Mouse (Mus musculus): ENCODE data around the gene Mag.
"Not testable (repeated sequence)": the region's sequence is repeated elsewhere in the genome, so short reads cannot be mapped to it uniquely, and the experiment has no call there.

Gene Mag

DNA sequence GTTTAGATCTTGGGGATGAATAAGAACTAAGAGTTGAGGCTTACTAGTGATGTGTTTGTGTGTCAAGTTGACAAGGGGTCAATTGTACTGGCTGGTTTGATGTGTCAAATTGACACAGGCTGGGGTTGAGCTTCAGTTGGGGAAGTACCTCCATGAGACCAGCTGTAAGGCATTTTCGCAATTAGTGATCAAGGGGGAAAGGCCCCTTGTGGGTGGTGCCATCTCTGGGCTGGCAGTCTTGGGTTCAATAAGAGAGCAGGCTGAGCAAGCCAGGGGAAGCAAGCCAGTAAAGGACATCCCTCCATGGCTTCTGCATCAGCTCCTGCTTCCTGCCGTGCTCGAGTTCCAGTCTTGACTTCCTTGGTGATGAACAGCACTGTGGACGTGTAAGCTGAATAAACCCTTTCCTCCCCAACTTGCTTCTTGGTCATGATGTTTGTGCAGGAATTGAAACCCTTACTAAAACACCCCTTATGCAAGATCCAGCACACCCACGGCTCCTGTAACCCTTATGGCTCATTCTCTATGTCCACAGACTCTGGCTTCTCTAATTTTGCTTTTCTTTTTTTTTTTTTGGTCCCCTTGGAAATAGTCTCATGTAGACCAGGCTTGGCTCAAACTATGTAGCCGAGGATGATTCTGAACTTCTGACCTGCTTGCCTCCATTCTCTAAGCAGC is 20.9 kb upstream of the Mag start:
- not testable (repeated sequence) for DNase-seq

DNA sequence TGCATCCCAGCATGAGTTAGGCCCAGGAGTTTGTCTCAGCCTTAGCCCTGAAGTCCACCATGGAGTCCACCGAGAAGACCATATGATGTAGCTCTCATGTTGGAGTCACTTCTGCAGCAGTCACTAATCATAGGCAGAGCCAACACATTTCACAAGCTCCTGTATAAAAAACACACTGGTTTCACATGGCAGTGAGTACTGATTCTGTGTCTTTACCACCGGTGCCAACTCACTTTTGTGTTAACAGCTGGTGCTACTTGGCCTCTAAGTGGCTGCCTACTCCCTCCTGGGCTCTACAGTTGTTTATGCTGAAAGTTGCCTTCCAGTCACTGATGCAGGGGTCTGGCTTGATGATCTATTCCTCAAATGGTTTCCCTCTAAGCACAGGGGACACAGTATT is 9.9 kb upstream of the Mag start, which contains the start of gene Hamp2:
Hamp2 (minus strand) TSS at position 101 of the 400 bp plus-strand sequence.
- not testable (repeated sequence) for DNase-seq

DNA sequence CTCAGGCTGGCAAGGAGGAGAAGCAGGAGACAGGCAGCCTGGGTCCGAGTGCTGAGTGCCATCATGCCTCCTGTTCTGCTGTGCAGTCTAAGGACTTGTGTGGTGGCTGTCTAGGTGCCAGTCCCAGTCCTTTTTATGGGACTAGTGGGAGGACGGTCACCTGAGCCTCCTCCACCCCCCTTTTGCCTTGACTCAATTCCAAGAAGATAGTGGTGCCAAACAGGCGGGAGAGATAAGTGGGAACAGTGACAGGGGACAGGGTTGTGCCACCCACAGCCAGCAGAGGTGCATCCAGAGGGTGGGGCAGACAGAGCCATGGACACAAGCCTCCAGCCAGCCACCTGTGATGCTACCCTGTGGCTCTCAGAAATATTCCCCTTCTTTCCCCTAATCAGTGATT is 9.4 kb upstream of the Mag start:
- DNase-seq = no peak

DNA sequence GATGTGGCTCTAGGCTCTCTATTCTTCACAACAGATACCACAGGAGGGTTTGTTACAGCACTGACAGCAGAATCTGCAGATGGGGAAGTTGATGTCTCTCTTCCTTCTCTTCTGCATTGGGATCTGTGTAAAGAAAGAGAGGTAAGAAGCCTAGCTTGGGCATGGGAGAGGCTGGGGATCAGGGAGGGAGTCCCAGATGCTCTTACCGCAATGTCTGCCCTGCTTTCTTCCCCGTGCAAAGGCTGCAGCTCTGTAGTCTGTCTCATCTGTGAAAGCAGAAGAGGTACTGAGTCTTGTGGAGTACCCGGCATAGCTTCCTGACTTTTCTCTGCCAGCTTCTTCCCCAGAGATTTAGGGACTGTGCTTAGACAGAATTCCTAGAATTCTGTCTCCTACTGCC is 7.8 kb upstream of the Mag start:
- DNase-seq = not testable (repeated sequence)

DNA sequence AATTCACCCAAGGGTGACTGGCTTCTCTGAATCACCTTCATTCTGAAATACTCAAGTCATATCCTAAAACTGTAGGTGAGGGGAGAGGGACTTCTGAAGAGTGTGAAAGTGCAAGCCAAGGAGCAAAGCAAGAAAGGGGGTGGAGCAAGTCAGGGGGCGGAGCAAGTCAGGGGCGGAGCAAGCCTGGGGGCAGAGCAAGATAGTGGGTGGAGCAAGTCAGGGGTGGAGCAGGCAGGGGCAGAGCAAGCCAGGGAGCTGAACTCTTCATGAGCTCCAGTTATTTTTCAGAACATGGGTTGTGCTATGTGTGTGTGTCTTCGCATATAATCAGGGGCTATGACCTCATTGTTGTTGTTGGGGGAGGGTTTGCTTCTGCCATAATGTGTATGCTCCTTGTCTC is 5.5 kb upstream of the Mag start:
- no peak for DNase-seq

DNA sequence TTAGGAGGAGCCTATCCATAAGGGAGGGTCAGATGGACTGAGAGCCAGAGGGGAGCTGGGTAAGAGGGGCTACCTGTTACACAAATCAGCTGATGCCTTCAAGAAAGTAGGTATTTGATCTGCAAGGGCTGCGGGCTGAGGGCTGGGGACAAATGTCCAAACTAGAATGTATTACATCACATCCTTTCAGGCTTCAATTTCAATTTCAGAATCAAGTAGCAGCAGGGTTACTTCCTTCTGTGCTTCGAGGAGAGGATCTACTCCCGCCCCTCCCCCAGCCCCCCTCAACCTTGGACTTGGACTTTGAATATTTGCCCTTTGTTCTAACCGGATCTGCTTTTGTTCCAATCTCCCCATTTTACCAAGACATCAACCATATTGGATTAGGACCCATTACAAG is 2.5 kb upstream of the Mag start:
- DNase-seq = no peak

DNA sequence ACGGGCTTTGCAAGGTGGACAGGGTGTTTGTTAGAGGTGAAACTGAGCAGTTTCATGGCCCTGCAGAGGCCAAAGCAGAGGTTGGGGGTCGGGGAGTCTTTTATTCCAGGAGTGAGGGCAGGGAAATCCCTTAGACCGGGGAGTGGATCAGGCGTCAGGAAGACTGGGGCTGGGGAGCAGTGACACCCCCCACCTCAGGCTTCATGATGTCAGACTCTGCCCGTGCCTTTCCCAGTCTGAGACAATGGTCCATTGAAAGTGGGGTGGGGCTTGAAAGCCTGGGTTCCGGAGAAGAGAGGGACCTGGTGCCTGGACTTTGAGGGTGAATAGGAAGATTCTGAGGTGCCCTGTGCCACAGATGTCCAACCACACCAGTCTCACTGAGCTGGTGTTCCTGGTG is 2.0 kb upstream of the Mag start:
- peak; percentile 11 for DNase-seq

DNA sequence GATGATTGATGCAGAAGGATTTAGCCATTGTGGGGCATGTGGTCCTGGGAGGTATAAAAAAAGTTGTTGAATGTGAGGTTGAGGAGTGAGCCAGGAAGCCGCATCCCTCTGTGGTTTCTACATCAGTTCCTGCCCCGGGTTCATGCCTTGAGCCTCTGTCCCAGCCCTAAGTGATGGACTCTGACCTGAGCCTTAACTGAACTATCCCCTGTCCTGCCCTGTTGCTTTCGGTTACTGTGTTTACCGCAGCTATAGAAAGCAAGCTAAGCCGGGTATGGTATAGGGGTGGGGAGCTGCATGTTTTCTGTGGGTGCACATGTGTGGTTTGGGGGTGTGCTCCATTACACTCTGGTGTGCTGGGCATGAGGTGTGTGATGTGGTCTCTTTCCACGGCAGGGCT is 4.9 kb downstream of the Mag start:
- no peak for DNase-seq

DNA sequence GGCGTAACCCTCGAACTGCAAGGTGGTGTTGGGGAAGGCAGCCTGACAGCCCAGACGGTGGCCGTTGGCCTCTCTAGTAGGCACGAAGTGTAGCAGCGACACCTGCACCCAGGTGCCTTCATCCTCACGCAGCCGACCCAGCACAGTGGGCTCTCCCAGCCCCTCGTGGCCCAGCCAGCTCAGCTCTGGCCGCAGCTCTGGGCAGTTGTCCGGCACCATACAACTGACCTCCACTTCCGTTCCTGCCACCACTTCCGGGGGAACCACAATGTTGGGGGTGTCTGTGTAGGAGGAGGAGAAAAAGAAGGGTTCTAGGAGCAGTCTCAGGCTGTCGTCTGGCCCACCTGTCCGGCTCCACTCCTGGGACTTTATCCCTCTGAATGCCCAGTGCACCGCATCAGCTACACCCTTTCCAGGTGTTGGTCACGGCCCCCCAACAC is 5.7 kb downstream of the Mag start:
- DNase-seq = no peak

DNA sequence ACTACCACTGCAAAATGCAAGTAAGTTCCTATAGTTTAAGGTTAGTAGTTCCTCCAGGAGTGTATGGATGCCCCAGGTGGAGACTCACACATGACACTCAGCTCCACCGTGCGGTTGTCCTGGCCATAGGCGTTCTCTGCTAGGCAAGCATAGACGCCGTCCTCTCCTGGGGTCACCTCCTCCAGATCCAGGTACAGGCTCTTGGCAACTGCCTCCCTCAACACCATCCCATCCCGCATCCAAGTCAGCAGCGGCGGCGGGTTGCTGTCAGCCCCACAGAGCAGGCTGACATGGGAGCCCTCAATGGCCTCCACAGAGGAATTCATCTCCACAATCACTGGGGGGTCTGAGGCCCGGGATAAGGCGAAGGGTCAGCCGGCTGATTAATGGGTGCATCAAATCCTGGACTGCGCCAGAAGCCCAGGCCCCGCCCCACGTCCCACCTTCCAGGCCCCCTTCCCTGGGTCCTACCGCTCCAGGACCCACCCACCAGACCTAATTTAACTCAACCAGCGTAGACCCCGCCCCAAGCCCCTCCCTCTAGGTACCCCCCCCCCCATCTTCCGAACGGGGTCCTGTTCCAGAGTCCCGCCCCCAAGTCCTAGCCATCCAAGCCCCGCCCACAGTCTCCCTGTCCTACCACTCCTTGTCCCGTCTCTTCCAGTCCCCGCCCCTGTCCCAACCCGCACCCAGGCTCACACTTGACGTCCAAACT is 6.2 kb downstream of the Mag start:
- no peak for DNase-seq

DNA sequence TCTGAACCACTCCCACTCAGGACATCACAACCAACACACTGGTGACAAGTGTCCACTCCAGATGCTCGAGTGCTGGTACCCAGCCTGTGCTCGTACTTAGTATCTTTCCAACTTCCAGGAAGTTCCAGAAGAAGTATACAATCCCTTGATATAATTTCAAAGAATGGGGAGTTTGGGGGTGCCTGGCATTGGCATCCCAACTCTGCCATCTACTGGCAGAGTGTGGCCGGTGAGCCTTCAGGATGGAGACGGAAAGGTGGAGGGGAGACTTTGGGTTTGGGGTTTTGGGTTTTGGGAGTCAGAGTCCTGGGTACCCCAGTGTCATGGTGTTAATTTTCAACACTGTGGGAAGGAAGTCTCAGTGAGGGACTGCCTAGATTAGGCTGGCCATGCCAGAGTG is 10.6 kb downstream of the Mag start:
- DNase-seq = no peak

DNA sequence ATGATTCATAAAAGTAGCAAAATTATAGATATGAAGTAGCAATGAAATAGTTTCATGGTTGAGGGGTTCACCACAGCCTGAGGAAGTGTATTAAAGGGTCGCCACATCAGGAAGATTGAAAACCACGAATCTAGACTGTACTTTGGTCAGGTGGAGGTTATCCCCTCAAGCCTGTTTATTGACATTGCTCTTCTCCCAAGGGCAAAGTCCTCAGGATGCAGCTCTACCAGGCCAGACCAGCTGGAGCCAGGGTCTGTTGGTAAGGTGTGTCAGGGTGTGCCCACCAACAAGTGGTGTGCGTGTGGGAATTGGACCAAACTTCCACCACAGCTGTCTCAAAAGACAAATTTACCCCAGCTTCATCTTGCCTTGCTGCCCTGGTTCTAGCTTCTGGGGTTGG is 19.5 kb downstream of the Mag start:
- DNase-seq = no peak

DNA sequence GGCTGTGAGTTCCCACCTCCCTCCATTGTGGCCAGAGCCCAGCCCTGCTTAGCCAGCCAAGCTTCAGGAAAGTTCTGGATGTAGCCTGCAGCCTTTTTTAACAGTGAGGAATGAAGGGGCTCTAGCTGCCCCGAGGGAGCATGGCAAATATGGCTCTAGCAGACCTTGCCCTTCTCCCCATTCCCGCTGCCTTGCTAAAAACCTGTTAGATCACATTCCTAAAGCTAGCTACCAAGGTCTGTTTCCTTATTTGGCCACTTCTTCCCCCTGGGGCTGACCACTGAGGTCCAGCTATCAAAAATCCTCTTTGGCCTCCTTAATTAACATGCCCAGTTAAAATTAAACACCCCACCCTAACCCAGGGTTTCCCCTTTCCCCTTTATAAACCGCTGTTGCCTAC is 22.2 kb downstream of the Mag start:
- DNase-seq = no peak

DNA sequence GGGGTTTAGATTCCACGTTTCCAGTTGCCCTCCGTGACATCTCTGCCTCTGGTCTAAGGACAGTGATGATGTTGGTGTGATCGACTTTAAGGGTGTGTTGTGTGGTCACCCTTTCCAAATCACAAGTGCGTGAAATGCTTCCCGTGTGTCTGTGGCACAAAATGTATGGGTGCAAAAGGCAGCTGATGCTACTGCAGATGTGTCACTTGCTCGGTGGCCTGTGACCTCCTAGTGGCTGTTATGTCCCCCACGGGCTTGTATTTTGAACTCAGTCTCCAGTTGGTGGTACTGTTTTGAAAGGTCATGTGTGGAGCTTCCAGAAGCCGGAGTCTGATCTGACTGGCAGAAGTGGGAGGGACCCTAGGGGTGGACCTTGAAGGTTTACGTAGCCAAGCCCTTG is 22.9 kb downstream of the Mag start:
- no peak for DNase-seq

DNA sequence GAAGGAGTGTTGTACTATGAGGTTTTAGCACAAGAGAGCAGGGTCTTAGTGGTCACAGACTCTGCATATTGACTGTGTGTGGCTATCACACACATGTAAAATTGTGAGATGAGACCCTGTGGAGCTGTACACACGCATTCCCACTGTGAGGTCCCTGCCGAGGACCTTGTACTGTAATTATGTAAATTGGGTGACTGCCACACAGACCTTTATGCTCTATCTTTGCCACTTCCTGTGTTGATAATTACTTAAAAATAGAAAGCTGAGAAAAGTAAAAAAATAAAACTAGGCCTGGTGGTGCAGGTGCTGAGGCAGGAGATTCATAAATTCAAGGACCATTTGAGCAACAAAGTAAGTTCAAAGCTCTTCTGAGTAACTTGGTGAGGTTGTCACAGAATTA is 24.0 kb downstream of the Mag start:
- DNase-seq = no peak

DNA sequence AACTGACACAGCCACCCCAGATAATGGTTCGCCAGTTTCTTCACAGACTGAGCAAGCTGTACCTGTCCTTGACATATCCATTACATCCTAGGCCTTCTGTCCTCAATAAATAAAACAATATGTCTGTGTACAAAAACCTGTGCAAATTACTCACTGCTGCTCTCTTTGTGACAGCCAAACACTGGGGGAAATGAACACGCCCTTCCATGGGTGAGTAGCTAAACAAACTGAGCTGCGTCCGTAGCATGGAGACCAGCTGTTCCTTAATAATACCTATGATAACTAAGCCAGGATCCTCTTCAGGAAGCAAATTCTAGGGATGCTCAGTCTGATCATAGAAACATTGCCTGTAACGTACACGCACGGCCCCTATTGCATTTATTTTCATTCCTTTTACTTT is 25.9 kb downstream of the Mag start:
- no peak for DNase-seq

DNA sequence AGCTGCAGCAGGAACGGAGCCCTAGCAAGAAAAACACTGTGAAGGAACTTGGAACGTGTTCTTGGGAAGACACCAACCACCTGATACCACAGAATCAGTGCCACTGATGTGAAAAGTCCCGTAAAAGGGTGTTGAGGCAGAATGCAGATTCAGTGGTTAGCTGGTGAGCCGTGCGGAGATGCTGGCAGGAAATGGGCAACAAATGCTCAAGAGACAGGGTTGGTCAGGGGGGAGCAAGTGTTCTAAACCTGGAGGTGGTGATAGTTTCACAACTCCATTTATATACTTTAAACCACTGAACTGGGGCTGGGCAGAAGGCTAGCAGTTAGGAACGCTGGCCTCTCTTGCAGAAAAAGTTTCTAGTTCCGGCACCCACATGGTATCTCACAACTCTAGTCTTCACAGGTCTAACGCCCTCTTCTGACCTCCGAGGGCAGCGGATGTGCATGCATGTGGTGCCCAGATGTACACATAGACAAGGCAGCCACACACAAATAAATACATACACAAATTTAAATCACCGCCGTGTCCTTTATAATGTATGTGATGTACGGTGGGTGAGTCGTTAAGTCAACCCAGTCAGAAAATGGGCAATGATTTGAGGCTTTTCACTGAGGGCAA is 27.0 kb downstream of the Mag start:
- no peak for DNase-seq

DNA sequence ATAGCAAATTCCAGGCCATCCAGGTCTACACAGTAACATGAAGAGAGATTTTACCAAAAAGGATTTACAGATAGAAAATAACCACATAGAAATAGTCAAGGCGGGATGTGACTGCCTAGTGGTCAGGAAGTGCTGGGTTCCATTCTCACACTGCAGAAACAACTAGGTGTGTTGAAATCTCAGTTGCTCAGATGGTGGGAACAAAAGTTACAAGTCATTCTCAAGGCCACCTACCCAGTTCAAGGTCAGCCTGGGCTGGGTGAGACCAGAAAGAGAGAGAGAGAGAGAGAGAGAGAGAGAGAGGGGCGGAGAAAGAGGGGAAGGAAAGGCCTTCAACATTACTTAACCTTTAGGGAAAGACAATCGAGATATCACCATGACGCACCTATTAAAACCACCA is 27.8 kb downstream of the Mag start:
- DNase-seq = no peak

DNA sequence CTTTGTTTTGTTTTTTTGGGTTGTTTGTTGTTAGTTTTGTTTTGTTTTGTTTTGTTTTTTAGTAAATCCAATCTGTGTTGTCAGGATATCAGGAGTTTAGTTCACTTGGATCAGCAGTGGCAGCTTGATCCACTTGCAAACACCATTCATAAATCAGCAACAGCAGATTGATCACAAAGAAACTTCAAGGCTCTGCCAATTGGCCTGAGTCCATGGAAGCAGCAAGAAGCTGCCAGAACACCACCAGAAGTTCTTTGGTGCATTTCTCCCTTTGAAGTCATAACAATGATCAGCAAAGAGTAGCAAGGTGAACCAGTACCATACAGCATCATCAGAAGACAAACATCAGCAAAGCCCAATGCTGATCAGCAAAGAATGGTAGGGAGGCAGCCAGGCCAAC is 30.6 kb downstream of the Mag start:
- no peak for DNase-seq

DNA sequence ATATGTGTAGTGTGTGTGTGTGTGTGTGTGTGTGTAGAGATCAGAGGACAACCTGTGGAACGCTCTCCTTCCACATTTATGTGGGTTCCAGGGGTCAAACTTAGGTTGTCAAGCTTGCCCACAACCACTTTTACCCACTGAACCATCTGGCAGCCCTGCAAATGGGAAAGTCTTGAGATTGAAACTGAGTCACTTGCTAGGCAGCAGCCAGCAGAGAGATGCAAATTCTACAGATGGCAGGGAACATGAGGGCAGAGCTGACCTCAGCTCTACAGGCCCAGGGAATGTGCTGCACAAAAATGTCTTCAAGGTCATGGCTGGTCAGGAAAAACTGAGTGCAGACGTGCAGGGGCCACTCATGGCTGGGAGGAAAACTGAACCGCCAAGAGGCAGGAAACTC is 33.3 kb downstream of the Mag start:
- no peak for DNase-seq

DNA sequence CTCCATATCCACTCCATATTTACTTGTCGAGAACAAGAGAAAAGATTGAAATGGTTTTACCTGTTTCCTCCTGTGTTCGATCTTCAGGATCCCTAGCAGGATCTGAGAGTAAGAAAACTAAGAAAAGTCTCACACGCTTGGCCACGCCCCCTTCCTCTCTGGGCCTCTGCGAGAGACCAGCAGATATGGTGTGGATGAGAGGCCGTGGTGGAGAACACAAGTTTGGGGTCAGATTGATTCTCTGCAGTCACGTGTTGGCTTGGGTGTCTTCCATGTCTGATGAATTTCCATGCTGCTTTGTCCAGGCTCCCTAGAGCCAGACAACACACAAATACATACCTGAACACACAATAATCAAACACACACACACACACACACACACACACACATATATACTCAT is 34.5 kb downstream of the Mag start, which contains the start of gene Cd22:
Cd22 (minus strand) TSS at position 167 of the 400 bp plus-strand sequence.
- no peak for DNase-seq

DNA sequence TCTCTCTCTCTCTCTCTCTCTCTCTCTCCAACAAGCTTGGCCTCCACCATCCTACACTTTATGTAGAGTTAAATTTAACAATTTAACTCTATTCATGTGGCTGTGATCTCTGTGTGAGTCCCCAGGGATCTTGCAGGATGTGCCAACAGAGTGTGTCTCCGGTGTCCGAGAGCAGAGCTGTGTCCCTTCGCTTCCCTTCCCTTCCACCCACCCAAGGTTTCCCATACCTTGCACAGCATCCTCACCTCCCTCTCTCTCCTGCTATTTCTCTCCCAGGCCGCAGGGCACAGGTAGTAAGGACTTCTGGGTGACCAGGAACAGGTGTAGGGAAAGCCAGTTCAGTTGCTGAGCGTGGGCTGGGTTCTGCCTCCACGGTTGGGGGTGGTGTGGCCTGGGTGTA is 35.7 kb downstream of the Mag start:
- DNase-seq = no peak

DNA sequence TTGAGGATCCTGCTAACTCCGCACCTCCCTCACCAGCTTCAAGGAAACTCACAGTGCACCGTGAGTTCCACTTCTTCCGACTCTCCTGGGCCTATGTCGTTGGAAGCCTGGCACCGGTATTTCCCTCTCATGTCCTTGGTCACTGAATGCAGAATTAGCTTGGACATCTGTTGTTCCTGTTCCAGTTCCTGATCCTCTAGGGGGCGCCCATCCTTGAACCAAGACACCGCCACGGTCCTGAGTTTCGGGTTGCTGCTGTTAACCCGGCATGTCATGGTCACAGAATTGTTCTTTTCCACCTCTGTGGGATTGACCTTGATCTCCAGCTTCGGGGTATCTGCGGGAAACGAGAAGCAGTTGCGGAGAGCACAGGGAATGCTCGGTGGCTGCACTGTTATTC is 41.6 kb downstream of the Mag start:
- peak; percentile 68 for DNase-seq

DNA sequence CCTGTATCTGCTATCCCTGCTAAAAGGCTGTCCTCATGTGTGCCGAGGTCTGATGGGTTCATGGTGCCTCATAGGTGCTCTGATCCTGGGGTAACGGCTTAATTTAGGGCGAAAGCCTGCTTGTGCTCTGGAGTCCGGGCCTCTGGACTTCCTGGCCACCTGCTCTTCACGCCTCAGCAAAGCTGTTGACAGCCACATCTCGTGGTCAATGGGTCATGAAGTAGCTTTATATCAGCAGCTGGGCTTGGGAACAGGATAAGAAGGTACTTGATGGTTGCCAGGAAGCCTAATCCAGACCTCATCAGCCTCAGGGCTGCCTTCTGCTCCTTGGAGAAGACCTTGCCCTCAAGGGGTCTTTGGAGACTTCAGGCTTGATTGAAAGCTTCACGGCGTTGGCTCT is 51.3 kb downstream of the Mag start:
- DNase-seq = no peak
